Mouse (Mus musculus) forebrain, embryonic 13.5 days (tissue): ENCODE results near the gene Gm21874. TPM values are rescaled to one million over a fixed set of nuclear protein-coding genes. Genes with fewer than 3 reads are reported as not detected.
"Not testable (repeated sequence)": the region's sequence is repeated elsewhere in the genome, so short reads cannot be mapped to it uniquely, and the experiment has no call there.

Experiments
- ATAC-seq: fragments of 200-750 bp; cut with Nextera tagmentation; 2 replicates; pipeline ENCODE4 v1.8.0; 2017
- H3K27ac ChIP-seq: fragments of 300-500 bp; sonication (generic); 2 replicates; pipeline ENCODE4 v1.5.1; 2015; ENCODE audit warnings: inconsistent platforms, mild to moderate bottlenecking, moderate library complexity
- H3K27me3 ChIP-seq: fragments of 300-500 bp; sonication (generic); 2 replicates; pipeline ENCODE4 v1.6.1; 2015; ENCODE audit warnings: mild to moderate bottlenecking, inconsistent platforms
- H3K36me3 ChIP-seq: fragments of 300-500 bp; sonication (generic); 2 replicates; pipeline ENCODE4 v1.6.1; 2015; ENCODE audit warnings: mild to moderate bottlenecking, inconsistent platforms; ENCODE audit not compliant: poor library complexity, severe bottlenecking
- H3K4me1 ChIP-seq: fragments of 300-500 bp; sonication (generic); 2 replicates; pipeline ENCODE4 v1.6.1; 2015; ENCODE audit warnings: inconsistent platforms
- H3K4me2 ChIP-seq: fragments of 300-500 bp; sonication (generic); 2 replicates; pipeline ENCODE4 v1.6.1; 2015; ENCODE audit warnings: inconsistent platforms, mild to moderate bottlenecking, moderate library complexity
- H3K4me3 ChIP-seq: fragments of 300-500 bp; sonication (generic); 2 replicates; pipeline ENCODE4 v1.5.1; 2015; ENCODE audit warnings: mild to moderate bottlenecking, inconsistent platforms
- H3K9ac ChIP-seq: fragments of 300-500 bp; sonication (generic); 2 replicates; pipeline ENCODE4 v1.6.1; 2015; ENCODE audit warnings: mild to moderate bottlenecking, inconsistent platforms
- H3K9me3 ChIP-seq: fragments of 300-500 bp; sonication (generic); replicated peaks from 2 replicates; pipeline ENCODE4 v1.6.1; 2016; ENCODE audit warnings: inconsistent platforms
- polyA plus RNA-seq: library from polyadenylated mRNA; unstranded; fragments of >200 nt; fragmentation: Nextera tagmentation; extraction: Ambion mirVana; gene quantifications from 2 replicates; pipeline ENCODE4 v1.2.1, GENCODE M21; 2015

Gene Gm21874
- not detected in 2 replicates for polyA plus RNA-seq

DNA sequence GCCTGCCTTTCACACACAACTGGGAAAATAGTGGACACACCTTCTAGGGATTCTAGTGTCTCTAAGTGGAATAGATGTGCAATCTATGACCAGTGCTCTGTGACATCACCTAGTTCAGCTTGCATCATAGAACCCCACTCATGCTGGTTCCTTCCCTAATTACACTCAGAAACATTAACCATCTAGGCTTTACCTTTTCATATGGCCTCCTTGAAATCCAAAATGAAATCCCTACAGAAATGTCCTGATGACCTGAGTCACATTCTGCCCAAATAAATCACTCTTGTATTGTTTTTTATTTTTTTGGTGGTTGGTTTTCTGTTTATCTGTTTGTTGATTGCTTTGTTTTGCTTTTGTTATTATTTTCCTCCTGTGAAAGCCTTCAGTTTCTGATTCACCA is at the start of gene Gm21874:
Gene Gm21874, minus strand, starts transcription at position 101 of the 400 bp plus-strand sequence.
- not testable (repeated sequence) for H3K9ac ChIP-seq, H3K4me1 ChIP-seq, H3K4me2 ChIP-seq, H3K36me3 ChIP-seq, ATAC-seq, H3K9me3 ChIP-seq, H3K4me3 ChIP-seq, H3K27ac ChIP-seq, H3K27me3 ChIP-seq

Other genes starting within 250 kb of the Gm21874 start
- not detected in 2 replicates for gene Gm21721, start 214.0 kb downstream of the Gm21874 start, polyA plus RNA-seq
- gene Gm21812, start 69.0 kb downstream of the Gm21874 start, polyA plus RNA-seq = not detected in 2 replicates